Mouse (Mus musculus) adrenal gland, adult (tissue): ENCODE results near the gene Gsc2.

Source experiments
- DNase-seq, 2 experiments: peaks; one replicate each; pipeline ENCODE4 v3.0.0; 2022 to 2023; ENCODE audit warnings: low spot score in 1 of 2; ENCODE audit not compliant: inconsistent age in 2 of 2

The Gsc2 gene

DNA sequence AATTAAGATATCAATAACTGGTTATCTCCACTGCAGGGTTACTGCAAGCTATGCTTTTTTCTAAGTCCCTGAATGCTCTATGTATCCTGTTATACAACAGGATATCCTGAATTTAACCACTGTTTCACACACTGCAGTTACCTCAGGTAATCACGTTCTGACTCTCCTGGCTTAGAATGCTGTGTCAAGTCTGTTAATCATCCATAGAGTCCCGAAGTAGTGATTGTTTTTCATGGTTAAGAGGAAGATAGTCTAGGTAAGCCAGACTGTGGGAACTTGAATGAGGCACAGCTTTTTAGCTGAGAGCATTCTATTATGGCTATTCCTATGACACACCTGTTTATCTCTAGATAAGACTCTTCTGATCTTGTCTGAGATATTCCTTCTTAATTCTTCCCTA is 49.6 kb downstream of the Gsc2 start:
- DNase-seq: no peak
